Mouse (Mus musculus) left cerebral cortex, adult 2 months (tissue): ENCODE measurements around the gene Gm10770. TPM values are rescaled to one million over a fixed set of nuclear protein-coding genes. Genes with fewer than 3 reads are reported as not detected.
"Not testable (repeated sequence)": the region's sequence is repeated elsewhere in the genome, so short reads cannot be mapped to it uniquely, and the experiment has no call there.

Experiments used
- DNase-seq, 2 experiments: peaks; one replicate each; pipeline ENCODE4 v3.0.0; 2021 to 2022; ENCODE audit warnings: low spot score in 2 of 2, mixed read lengths in 1 of 2; ENCODE audit errors: extremely low spot score in 1 of 2
- H3K27ac ChIP-seq: fragments of 200-600 bp; 2 replicates; pipeline ENCODE4 v1.8.1; 2022
- H3K4me3 ChIP-seq: fragments of 200-600 bp; 2 replicates; pipeline ENCODE4 v1.8.1; 2022
- CTCF ChIP-seq: fragments of 200-600 bp; IDR thresholded peaks from 2 replicates; pipeline ENCODE4 v1.8.1; 2022; ENCODE audit warnings: antibody characterized with exemption, mild to moderate bottlenecking, moderate library complexity
- intact Hi-C: fragments of 180-260 bp; cut with DNase I; formaldehyde crosslinking; loops from one replicate; pipeline ENCODE4 v1.15.1; 2025
- long read RNA-seq, 2 experiments: library from polyadenylated mRNA; stranded (forward); transcript quantifications; one replicate each; pipeline ENCODE4 v2.0.0; 2021; ENCODE audit warnings: borderline mapping rate in 2 of 2
- total RNA-seq, 2 experiments: library from RNA; stranded (reverse); gene quantifications; 2 replicates each; pipeline ENCODE4 v1.2.3; 2021

The Gm10770 gene
- total RNA-seq, result not detected
- long read RNA-seq, experiment 1, result 0 reads
- long read RNA-seq, experiment 2, result 0 reads

DNA sequence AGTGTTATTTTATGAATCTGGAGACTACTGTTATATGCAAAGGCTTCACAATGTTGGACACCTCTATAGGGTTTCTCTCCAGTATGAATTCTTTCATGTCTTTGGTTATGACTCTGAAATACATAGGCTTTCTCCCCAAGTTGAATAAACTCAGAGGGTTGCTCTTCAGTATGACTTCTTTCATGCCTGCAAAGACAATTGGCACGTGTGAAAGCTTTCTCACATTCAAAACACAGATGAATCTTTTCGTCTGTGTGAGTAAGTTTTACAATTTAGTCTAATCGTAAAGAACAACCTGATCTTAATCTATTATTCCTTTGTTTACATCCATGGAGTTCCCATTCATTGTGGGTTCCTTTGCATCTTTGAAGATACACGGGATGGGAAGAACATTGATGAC lies at the start of gene Gm10770:
TSS of gene Gm10770 (minus strand) at position 101 of the 400 bp plus-strand sequence.
- H3K4me3 ChIP-seq, H3K27ac ChIP-seq, DNase-seq, intact Hi-C loops: not testable (repeated sequence)

DNA sequence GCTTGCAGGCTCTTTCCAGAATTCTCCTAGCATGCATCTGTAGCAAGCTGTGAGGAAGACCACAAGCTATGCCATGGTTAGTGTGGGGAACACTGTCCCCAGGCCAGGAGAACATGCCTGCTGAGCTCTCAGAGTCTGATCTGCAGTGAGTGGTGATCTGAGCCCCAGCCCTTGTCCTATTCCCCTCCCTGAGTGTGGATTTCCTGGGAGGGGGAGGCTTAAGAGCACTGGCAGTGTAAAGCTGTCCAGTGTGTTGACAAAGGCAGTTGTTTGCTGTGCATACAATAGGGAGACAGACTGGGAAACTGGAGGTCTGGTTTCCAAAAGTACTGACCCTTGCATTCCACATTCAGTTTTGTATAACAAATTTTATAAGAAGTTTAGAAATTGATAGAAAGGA lies 43.8 kb upstream of the Gm10770 start:
- intact Hi-C loops, result not testable (repeated sequence)

DNA sequence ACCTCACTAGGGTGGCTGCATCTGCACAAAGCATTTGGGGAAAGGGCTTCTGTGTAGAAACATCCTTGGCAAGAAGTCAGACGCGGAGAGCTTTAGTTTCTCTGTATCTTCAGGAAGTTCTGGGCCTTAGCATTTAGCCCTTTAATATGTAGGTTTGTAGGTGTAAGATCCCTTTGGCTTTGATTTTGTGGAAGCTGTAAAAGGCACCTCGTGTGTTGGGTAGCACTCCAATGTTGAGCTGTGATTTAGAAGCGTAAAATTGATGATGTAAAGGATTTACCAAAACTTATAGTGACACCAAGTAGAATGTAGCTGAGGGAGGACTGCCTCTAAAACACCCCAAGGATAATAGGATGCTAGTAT lies 38.9 kb upstream of the Gm10770 start:
- DNase-seq, H3K27ac ChIP-seq: not testable (repeated sequence)
- intact Hi-C loops, result loop anchor here (5.0 kb wide), 1 partner anchor 234 kb away; the partner anchor contains the start of gene Zfp442
- H3K4me3 ChIP-seq, result peak overlapping the region; percentile 47

More for the DNA sequence above, 43.8 kb upstream of the Gm10770 start:
- not testable (repeated sequence) for DNase-seq, H3K4me3 ChIP-seq, H3K27ac ChIP-seq

DNA sequence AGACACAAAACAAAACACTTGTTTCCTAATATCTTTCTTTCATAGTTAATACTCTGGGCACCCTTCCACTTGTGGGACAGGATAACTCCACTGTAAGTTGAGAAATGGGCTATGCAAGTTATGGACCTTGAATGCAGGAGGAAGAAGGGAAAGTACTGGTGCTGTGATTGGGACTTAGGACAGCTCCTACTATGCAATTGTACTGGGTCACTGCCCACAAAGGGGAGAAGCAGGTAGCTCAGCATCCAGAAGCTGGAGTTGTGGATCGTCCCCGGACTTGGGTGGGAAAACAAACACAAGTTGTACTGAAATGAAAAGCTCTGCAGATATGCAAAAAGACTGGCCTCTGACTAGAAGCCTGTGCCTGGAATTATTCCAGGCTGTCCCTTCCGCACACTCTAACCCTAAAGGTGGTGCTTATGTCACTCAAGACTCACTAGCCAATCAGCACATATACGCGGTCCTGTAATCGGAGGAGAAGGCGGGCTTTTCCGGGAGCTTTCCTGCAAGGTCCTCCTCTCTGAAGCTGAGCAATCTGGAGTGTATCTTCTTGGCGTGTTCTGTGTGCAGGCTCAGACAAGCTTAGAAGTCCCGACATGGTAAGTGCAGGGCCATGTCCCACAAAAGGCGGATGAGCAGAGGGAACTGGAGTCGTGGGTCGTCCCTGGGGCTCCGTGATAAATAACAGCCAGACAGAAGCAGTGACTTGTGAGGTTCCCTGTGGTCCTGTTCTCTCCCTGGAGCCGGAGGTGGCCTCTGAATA lies 38.3 kb upstream of the Gm10770 start, which contains the start of gene Zfp937:
TSS of gene Zfp937 (plus strand) at position 474 of the 763 bp plus-strand sequence.
- peak within 1 kb of the TSS; percentile 47 for H3K4me3 ChIP-seq
- intact Hi-C loops, result loop anchor here (5.0 kb wide), 1 partner anchor 235 kb away; the partner anchor contains the start of gene Zfp442
- not testable (repeated sequence) for H3K27ac ChIP-seq
- peak; percentile 76 to 78 for DNase-seq

DNA sequence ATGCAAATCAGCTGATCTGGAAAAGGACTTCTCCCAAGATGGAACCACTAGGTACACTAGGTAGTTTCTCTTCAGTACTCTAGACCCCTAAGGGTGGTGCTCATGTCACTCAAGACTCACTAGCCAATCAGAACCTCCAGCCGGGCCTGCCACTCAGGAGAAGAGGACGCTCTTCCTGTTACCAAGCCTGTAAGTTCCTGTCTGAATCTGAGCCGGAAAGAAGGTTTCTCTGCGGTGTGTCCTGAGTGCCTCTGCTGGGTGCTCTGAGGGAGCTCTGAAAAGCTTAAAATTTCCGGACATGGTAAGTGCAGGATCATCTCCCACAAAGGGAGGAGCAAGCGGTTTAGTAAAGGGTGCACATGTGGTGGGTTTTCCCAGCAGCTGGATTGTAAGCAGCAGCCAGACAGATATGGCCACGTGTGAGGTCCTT lies 2.1 kb upstream of the Gm10770 start, which contains the start of gene Gm14139:
TSS of gene Gm14139 (plus strand) at position 186 of the 430 bp plus-strand sequence.
- H3K27ac ChIP-seq, H3K4me3 ChIP-seq, intact Hi-C loops, DNase-seq: not testable (repeated sequence)

DNA sequence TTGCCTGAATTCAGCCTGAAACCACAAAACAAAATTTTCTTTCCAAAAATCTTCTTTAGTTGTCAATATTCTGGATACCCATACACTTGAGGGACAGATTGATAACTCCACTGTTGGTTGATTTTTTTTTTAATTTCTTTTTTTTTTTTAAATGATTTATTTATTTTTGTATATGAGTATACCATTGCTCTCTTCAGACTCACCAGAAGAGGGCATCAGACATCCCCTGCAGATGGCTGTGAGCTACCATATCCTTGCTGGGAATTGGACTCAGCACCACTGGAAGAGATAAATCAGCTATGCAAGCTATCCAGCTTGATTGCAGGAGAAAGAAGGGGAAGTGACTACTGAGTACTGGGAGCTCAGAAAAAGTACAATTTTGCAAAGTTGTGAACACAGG lies 1.6 kb upstream of the Gm10770 start:
- DNase-seq, H3K27ac ChIP-seq, intact Hi-C loops, H3K4me3 ChIP-seq: not testable (repeated sequence)

DNA sequence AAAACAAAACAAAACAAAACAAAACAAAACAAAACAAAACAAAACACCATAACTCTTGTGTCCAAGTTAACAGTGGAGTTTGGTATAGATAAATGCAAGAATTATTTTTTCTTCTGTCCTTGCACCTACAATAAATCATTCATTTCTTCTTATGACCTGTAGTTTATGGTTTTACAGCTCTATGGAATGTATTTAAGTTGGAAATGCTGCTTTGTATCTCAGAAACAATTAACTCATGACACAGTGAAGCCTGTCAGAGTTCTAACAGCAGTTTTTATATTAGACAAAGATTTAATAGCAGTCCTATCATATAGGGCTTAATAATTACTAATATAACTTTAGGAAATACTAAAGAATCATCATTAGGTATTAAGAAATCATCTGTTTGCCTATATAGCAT lies 5.6 kb downstream of the Gm10770 start:
- no peak for TF ChIP-seq CTCF
- intact Hi-C loops, result no loop called here

DNA sequence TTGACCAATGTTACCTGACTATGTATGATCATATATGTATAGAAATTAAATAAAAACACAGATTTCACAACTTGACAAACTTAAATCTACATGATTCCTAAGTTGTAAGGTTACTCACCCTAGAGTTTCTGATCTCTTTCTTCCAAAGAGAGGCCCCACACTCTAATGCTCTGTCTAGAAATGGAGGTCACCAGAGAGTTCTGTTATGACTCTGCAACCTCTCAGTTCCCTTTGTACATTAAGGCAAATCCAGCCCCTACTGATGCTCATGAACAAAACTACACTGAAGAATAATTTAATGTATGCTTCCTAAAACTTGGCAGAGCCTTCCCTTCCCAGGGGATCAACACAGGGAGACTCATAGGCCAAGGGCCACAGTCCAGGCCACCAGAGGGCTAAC lies 12.8 kb downstream of the Gm10770 start:
- Histone ChIP-seq H3K27ac (no peak overlapping the region), H3K4me3 (no peak overlapping the region)
- intact Hi-C loops, result no loop called here
- no peak for TF ChIP-seq CTCF
- DNase-seq, result no peak

More for the DNA sequence above, 5.6 kb downstream of the Gm10770 start:
- Histone ChIP-seq H3K27ac (no peak overlapping the region), H3K4me3 (no peak overlapping the region)
- DNase-seq, result no peak

DNA sequence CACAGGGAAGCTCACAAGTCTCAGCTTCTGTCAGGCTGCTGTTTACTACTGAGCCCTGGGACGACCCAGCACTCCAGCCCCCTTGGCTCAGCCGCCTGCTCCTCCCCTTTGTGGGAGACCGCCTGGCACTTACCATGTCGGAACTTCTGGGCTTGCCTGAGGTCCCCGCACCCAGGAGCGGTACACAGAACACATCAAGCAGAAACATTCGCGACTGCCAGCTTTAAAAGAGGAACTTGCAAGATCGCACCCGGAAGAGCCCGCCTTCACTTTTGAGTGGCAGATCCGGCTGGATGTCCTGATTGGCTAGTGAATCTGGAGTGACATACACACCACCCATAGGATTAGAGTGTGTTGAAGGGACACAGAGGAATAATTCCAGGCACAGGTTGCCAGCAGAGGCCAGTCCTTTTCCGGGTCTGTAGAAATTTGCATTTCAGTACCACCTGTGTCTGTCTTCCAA lies 43.0 kb downstream of the Gm10770 start, which contains the start of gene Zfp120:
TSS of gene Zfp120 (minus strand) at position 274 of the 463 bp plus-strand sequence.
- TF ChIP-seq CTCF, result no peak
- Histone ChIP-seq H3K4me3 (peak within 1 kb of the TSS; percentile 72), H3K27ac (peak within 1 kb of the TSS; percentile 58)
- intact Hi-C loops, result loop anchor here (10.0 kb wide), 1 partner anchor 868 kb away; no protein-coding TSS in a partner anchor
- peak; percentile 74 to 83 for DNase-seq

DNA sequence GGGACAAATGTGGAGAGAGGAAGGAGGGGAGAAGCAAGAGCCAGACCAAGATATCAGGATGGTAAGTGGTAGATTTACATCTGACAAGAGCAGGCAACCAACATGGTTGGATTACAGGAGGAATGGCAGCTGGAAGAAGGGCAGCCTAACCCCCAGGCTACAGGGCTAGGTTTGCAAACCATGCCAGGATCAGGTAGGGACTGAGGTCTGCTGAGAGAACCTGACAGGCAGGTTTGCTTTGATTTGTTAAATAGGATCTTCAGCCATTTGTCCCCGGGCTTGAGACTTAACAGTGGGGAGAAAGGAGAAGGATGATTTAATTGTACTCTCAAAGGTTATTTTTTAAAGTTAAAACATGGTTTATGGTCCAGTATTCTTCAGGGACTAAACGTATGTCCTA lies 46.7 kb downstream of the Gm10770 start:
- no peak for DNase-seq
- intact Hi-C loops, result loop anchor here (10.0 kb wide), 1 partner anchor 872 kb away; no protein-coding TSS in a partner anchor
- TF ChIP-seq CTCF, result no peak

DNA sequence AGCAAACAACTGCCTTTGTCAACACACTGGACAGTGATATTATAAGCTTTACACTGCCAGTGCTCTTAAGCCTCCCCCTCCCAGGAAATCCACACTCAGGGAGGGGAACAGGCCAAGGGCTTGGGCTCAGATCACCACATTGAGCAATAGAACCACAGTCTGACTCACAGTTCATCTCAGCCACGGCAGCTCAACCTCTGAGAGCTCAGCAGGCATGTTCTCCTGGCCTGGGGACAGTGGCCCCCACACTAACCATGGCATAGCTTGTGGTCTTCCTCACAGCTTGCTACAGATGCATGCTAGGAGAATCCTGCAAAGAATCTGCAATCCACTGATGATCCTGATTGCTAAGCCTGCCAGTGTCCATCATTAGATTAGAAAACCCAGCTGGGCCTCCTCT lies 47.5 kb downstream of the Gm10770 start:
- not testable (repeated sequence) for H3K27ac ChIP-seq, H3K4me3 ChIP-seq, DNase-seq
- intact Hi-C loops, result loop anchor here (10.0 kb wide), 1 partner anchor 873 kb away; no protein-coding TSS in a partner anchor

More for the DNA sequence above, 46.7 kb downstream of the Gm10770 start:
- no peak overlapping the region for H3K4me3 ChIP-seq
- no peak overlapping the region for H3K27ac ChIP-seq

Other genes with a start within 250 kb of the Gm10770 start
- gene Zfp120, start 43.0 kb downstream of the Gm10770 start, total RNA-seq, result 10 to 100 TPM; 10.7 to 11.0 TPM
- gene Gm14139, start 2.1 kb upstream of the Gm10770 start, total RNA-seq, result not detected
- gene Zfp937, start 38.4 kb upstream of the Gm10770 start, total RNA-seq, result 1 to 10 TPM; 9.6 to 9.7 TPM
- 1 to 10 TPM; 6.5 to 7.9 TPM for gene Gm21994, start 75.9 kb upstream of the Gm10770 start, total RNA-seq
- under 1 TPM; 0.32 to 0.37 TPM for gene Gm14124, start 77.8 kb upstream of the Gm10770 start, total RNA-seq
- gene Gm10130, start 144.0 kb upstream of the Gm10770 start, total RNA-seq, result 1 to 10 TPM in 1 of 2 experiments, not detected in 1; 2.6 TPM
- 1 to 10 TPM; 8.4 to 9.2 TPM for gene 3300002I08Rik, start 183.1 kb upstream of the Gm10770 start, total RNA-seq